7 mouse cellular contexts compared by ENCODE assay signal in genomic region chr3:36688874-36689273, GRCm38 (mm10). TPM values are rescaled to one million over a fixed set of nuclear protein-coding genes. Genes with fewer than 3 reads are reported as not detected.
DNase-seq lines count a peak whose midpoint lies in the region; ATAC-seq lines count a peak whose summit lies in the region.

No protein-coding gene starts in this region.

- H3K27me3 ChIP-seq in intestine, embryonic 16.5 days (replicated peaks; ENCODE audit: control insufficient read depth, insufficient read depth, low read length): peaks cover 5% of the 10 kb centered on the region
- peaks cover 50% of the 10 kb centered on the region for H3K27me3 ChIP-seq in limb, embryonic 10.5 days (ENCODE audit: low read depth, poor library complexity, severe bottlenecking)
- no peaks in the 10 kb centered on the region for H3K27me3 ChIP-seq in midbrain, embryonic 13.5 days

- no peaks in the 10 kb centered on the region for H3K36me3 ChIP-seq in intestine, embryonic 16.5 days (ENCODE audit: control insufficient read depth, insufficient read depth, low read length)
- H3K36me3 ChIP-seq in limb, embryonic 10.5 days: no peaks in the 10 kb centered on the region
- no peaks in the 10 kb centered on the region for H3K36me3 ChIP-seq in midbrain, embryonic 13.5 days

- no peaks in the 10 kb centered on the region for H3K9me3 ChIP-seq in intestine, embryonic 16.5 days (ENCODE audit: control insufficient read depth, low read length)
- no peaks in the 10 kb centered on the region for H3K9me3 ChIP-seq in limb, embryonic 10.5 days (replicated peaks)
- H3K9me3 ChIP-seq in midbrain, embryonic 13.5 days: no peaks in the 10 kb centered on the region

- 3% methylated on average over 21 of the region's 21 CpGs for WGBS in intestine, embryonic 16.5 days
- WGBS in limb, embryonic 10.5 days: 3% methylated on average over 21 of the region's 21 CpGs
- WGBS in midbrain, embryonic 13.5 days: 3% methylated on average over 21 of the region's 21 CpGs

- H3K9ac ChIP-seq in intestine, embryonic 16.5 days (ENCODE audit: low read depth, low read length): no peak overlapping the region
- peak overlapping the region; percentile 85; the same call in 1 of the 2 replicates for H3K9ac ChIP-seq in midbrain, embryonic 13.5 days (replicated peaks)

- peak; percentile 67 for ATAC-seq in intestine, embryonic 16.5 days
- peak; percentile 41 for ATAC-seq in midbrain, embryonic 13.5 days

- no peak overlapping the region for H3K27ac ChIP-seq in intestine, embryonic 16.5 days (ENCODE audit: low read length)
- H3K27ac ChIP-seq in limb, embryonic 10.5 days: no peak overlapping the region
- peak overlapping the region; percentile 26; the same call in 1 of the 2 replicates for H3K27ac ChIP-seq in midbrain, embryonic 13.5 days

- peak; percentile 47 to 66 for DNase-seq in adrenal gland, postnatal 4 days (ENCODE audit: low spot score in 2 of 2)
- DNase-seq in embryo, embryonic 11 days: peak; percentile 88
- DNase-seq in heart, adult 11 months: peak; percentile 97
- DNase-seq in limb, embryonic 10.5 days (ENCODE audit: low spot score): peak; percentile 87
- DNase-seq in spleen, postnatal 10 days (ENCODE audit: low spot score in 2 of 2): peak; percentile 17 to 63

- H3K4me2 ChIP-seq in intestine, embryonic 16.5 days (ENCODE audit: low read depth, low read length): peak overlapping the region; percentile 91
- peak overlapping the region; percentile 68 for H3K4me2 ChIP-seq in midbrain, embryonic 13.5 days (replicated peaks)

- 0 out of 2 replicates have a peak, but pooled peaks cover 5% of the 10 kb centered on the region for H3K4me1 ChIP-seq in intestine, embryonic 16.5 days (ENCODE audit: control insufficient read depth, insufficient read depth, low read length)
- H3K4me1 ChIP-seq in limb, embryonic 10.5 days: peaks cover 17% of the 10 kb centered on the region
- peaks cover 13% of the 10 kb centered on the region for H3K4me1 ChIP-seq in midbrain, embryonic 13.5 days (replicated peaks)

- H3K4me3 ChIP-seq in intestine, embryonic 16.5 days (ENCODE audit: low read length): peak overlapping the region; percentile 63
- H3K4me3 ChIP-seq in limb, embryonic 10.5 days: peak overlapping the region; percentile 62
- peak overlapping the region; percentile 80 for H3K4me3 ChIP-seq in midbrain, embryonic 13.5 days (replicated peaks)

RNA-seq across cellular contexts. Expression of gene Trpc3, which starts 1.1 kb away (rescaled TPM):
- 1 to 10 TPM; 5.1 to 7.5 TPM for total RNA-seq in adrenal gland, postnatal 4 days (2021)
- 1.7 and 3.7 TPM in 2 replicates for polyA plus RNA-seq in intestine, embryonic 16.5 days (2015; fragmentation: Nextera tagmentation; extraction: Ambion mirVana)
- polyA plus RNA-seq in limb, embryonic 10.5 days (2016; fragmentation: Nextera tagmentation; extraction: Ambion mirVana): 1.5 TPM in 2 replicates
- 4.4 and 5.4 TPM in 2 replicates for polyA plus RNA-seq in midbrain, embryonic 13.5 days (2015; fragmentation: Nextera tagmentation; extraction: Ambion mirVana)

Comparison
In these comparisons a context has a peak if more than half of its experiments do, and no peak if none do; other contexts are left out.
1. DNase-seq: peak in every context shown above with its lines; median percentile 97 in heart, adult 11 months; 88 in embryo, embryonic 11 days; 87 in limb, embryonic 10.5 days; 56 in adrenal gland, postnatal 4 days; 40 in spleen, postnatal 10 days.